ENCODE assay signal across 8 mouse cellular contexts in genomic region chr9:121838829-121839621, GRCm38 (mm10). TPM values are rescaled to one million over a fixed set of nuclear protein-coding genes. Genes with fewer than 3 reads are reported as not detected.
DNase-seq lines count a peak whose midpoint lies in the region; ATAC-seq and TF ChIP-seq lines count a peak whose summit lies in the region.

Ccdc13 (minus strand) TSS chr9:121839461.

- H3K27ac ChIP-seq in gastrocnemius, adult 2 months = no peak within 1 kb of the TSS
- H3K27ac ChIP-seq in forebrain, embryonic 12.5 days = no peak within 1 kb of the TSS
- peak within 1 kb of the TSS; percentile 83 for H3K27ac ChIP-seq in layer of hippocampus, adult 2 months
- no peak within 1 kb of the TSS for H3K27ac ChIP-seq in neural tube, embryonic 14.5 days (ENCODE audit: low read depth, low read length)
- H3K27ac ChIP-seq in thymus, adult 2 months (ENCODE audit: control insufficient read depth, insufficient read depth, low read length) = no peak within 1 kb of the TSS

- H3K9ac ChIP-seq in forebrain, embryonic 12.5 days = peak within 1 kb of the TSS; percentile 59
- H3K9ac ChIP-seq in neural tube, embryonic 14.5 days (replicated peaks; ENCODE audit: low read depth, low read length) = peak within 1 kb of the TSS; percentile 32

- TF ChIP-seq POLR2A in thymus, adult 2 months (IDR thresholded peaks at IDR 0.05; ENCODE audit: control insufficient read depth, extremely low read depth, insufficient read depth, low read length, poor library complexity) = no peak

- H3K9me3 ChIP-seq in forebrain, embryonic 12.5 days = no peaks in the 10 kb centered on the region
- H3K9me3 ChIP-seq in neural tube, embryonic 14.5 days (ENCODE audit: control insufficient read depth, low read length) = no peaks in the 10 kb centered on the region

- H3K27me3 ChIP-seq in forebrain, embryonic 12.5 days = peaks cover 5% of the 10 kb centered on the region; the same call in 1 of the 2 replicates
- H3K27me3 ChIP-seq in neural tube, embryonic 14.5 days (ENCODE audit: control insufficient read depth, insufficient read depth, low read length) = no peaks in the 10 kb centered on the region
- no peaks in the 10 kb centered on the region for H3K27me3 ChIP-seq in thymus, adult 2 months (ENCODE audit: control insufficient read depth, insufficient read depth, low read length)

- WGBS in forebrain, embryonic 12.5 days = 3% methylated on average over 61 of the region's 61 CpGs
- WGBS in neural tube, embryonic 14.5 days = 3% methylated on average over 58 of the region's 61 CpGs
- 9% methylated on average over 61 of the region's 61 CpGs for WGBS in thymus, adult 2 months

- H3K4me2 ChIP-seq in forebrain, embryonic 12.5 days = peak within 1 kb of the TSS; percentile 73
- peak within 1 kb of the TSS; percentile 70 for H3K4me2 ChIP-seq in neural tube, embryonic 14.5 days (ENCODE audit: low read depth, low read length)

- H3K36me3 ChIP-seq in forebrain, embryonic 12.5 days (replicated peaks) = no peaks in the 10 kb centered on the region
- H3K36me3 ChIP-seq in neural tube, embryonic 14.5 days (ENCODE audit: control insufficient read depth, insufficient read depth, low read length) = no peaks in the 10 kb centered on the region
- H3K36me3 ChIP-seq in thymus, adult 2 months (ENCODE audit: control insufficient read depth, insufficient read depth, low read length) = no peaks in the 10 kb centered on the region

- H3K4me3 ChIP-seq in gastrocnemius, adult 2 months = peak within 1 kb of the TSS; percentile 73
- H3K4me3 ChIP-seq in forebrain, embryonic 12.5 days (replicated peaks) = peak within 1 kb of the TSS; percentile 48
- H3K4me3 ChIP-seq in layer of hippocampus, adult 2 months = peak within 1 kb of the TSS; percentile 66
- peak within 1 kb of the TSS; percentile 42 for H3K4me3 ChIP-seq in neural tube, embryonic 14.5 days (ENCODE audit: low read depth, low read length)
- H3K4me3 ChIP-seq in thymus, adult 2 months (ENCODE audit: control insufficient read depth, insufficient read depth, low read length) = peak within 1 kb of the TSS; percentile 32

- DNase-seq in gastrocnemius, adult 2 months = peak; percentile 69
- DNase-seq in gastrocnemius, postnatal 25 days = no peak
- peak; percentile 67 to 72 for DNase-seq in heart, postnatal 36 days
- peak; percentile 87 to 91 for DNase-seq in layer of hippocampus, adult 2 months (ENCODE audit: low spot score in 2 of 2)
- peak; percentile 71 to 80 for DNase-seq in lung, adult 18-20 months
- peak; percentile 85 for DNase-seq in thymus, adult 2 months

- intact Hi-C loops in gastrocnemius, adult 2 months (cut with DNase I) = no loop called here
- intact Hi-C loops in heart, postnatal 36 days (cut with DNase I) = no loop called here

- no peak for TF ChIP-seq CTCF in gastrocnemius, adult 2 months (IDR thresholded peaks at IDR 0.05)
- no peak for TF ChIP-seq CTCF in layer of hippocampus, adult 2 months (conservative IDR thresholded peaks at IDR 0.05)
- TF ChIP-seq CTCF in thymus, adult 2 months (IDR thresholded peaks at IDR 0.05; ENCODE audit: borderline replicate concordance, control insufficient read depth, extremely low read depth, insufficient read depth, low read length, poor library complexity) = no peak; the same call in 1 of the 2 replicates

- ATAC-seq in forebrain, embryonic 12.5 days (ENCODE audit: low FRiP score) = peak; percentile 96
- ATAC-seq in neural tube, embryonic 14.5 days (ENCODE audit: low read depth) = peak; percentile 94

- peaks cover 11% of the 10 kb centered on the region for H3K4me1 ChIP-seq in forebrain, embryonic 12.5 days
- no peaks in the 10 kb centered on the region for H3K4me1 ChIP-seq in neural tube, embryonic 14.5 days (ENCODE audit: control insufficient read depth, insufficient read depth, low read length)
- peaks cover 7% of the 10 kb centered on the region for H3K4me1 ChIP-seq in thymus, adult 2 months (replicated peaks; ENCODE audit: control insufficient read depth, insufficient read depth, low read length)

RNA-seq across cellular contexts. Expression of gene Ccdc13, which starts in this region (rescaled TPM):
- total RNA-seq in gastrocnemius, adult 2 months (2021) = under 1 TPM in 1 of 2 experiments, not detected in 1; 0.23 TPM
- total RNA-seq in gastrocnemius, postnatal 25 days (2021) = under 1 TPM; 0.32 to 0.46 TPM
- 3.1 and 3.6 TPM in 2 replicates for polyA plus RNA-seq in forebrain, embryonic 12.5 days (2016; fragmentation: Nextera tagmentation; extraction: Ambion mirVana)
- total RNA-seq in heart, postnatal 36 days (2021) = not detected
- total RNA-seq in layer of hippocampus, adult 2 months (2021) = 10 to 100 TPM in 1 of 2 experiments, 1 to 10 TPM in 1; 7.8 to 10.0 TPM
- polyA plus RNA-seq in neural tube, embryonic 14.5 days (2014; fragmentation: Nextera tagmentation; extraction: Ambion mirVana) = 1.9 and 2.7 TPM in 2 replicates
- 0.18 and 0.34 TPM in 2 replicates for polyA plus RNA-seq in thymus, adult 2 months (2012; rRNA removed)

Comparison
In these comparisons a context has a peak if more than half of its experiments do, and no peak if none do; other contexts are left out.
1. RNA of gene Ccdc13 (total RNA-seq): 7.8 to 10.0 TPM in layer of hippocampus, adult 2 months; 0.32 to 0.46 TPM in gastrocnemius, postnatal 25 days, 0.23 TPM in gastrocnemius, adult 2 months and not detected in heart, postnatal 36 days; every median in the first group is over 4 times any median in the second.
2. Peak in DNase-seq and H3K4me3 ChIP-seq in gastrocnemius, adult 2 months; RNA of the gene not detected or under 1 TPM.
3. Peak in DNase-seq in heart, postnatal 36 days; RNA of the gene not detected or under 1 TPM.
4. Peak in DNase-seq and H3K4me3 ChIP-seq in thymus, adult 2 months; RNA of the gene not detected or under 1 TPM.
5. Peak in every context shown above with its lines, with median percentiles within 50 percentile points of each other: H3K4me3 ChIP-seq.